Mouse (Mus musculus): ENCODE measurements around the gene Fndc3b. TPM values are rescaled to one million over a fixed set of nuclear protein-coding genes. Genes with fewer than 3 reads are reported as not detected.

Gene Fndc3b
- total and polyA plus RNA-seq, 3 experiments, result 0.03 to 0.05 (median 0.04) TPM

DNA sequence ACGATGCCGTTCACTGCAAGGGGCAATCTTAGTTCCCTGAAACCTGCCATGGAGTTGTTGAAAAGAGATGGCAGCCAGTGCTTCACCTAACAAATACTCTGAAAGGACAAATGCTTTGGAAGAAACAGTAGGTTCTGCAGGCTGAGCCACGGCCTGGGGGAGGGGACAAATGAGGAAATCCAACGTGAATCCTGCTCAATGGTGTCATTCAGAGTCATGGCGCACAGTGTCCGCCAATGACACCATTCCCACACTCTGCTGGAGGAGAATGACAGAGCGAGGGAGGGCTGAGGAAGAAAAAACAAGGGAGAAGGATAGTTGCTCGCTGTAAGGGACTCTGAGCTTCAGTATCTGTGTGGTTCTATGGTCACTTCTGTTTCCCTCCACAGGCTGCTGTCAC, 95.6 kb downstream of the Fndc3b start (continued):
- TF ChIP-seq UBTF (IDR thresholded peaks at IDR 0.05; ENCODE audit: low read depth, low read length), result no peak

- H3K79me2 ChIP-seq (replicated peaks; ENCODE audit: control insufficient read depth, extremely low read depth, insufficient read depth, poor library complexity, severe bottlenecking), result no peaks in the 10 kb centered on the region
- TF ChIP-seq TCF12 (IDR thresholded peaks at IDR 0.05; ENCODE audit: low read depth, low read length) (no peak), RCOR1 (conservative IDR thresholded peaks at IDR 0.05; ENCODE audit: low read depth, low read length) (no peak)
- dilution Hi-C loops (cut with MboI; ENCODE audit: extremely low pct_ligation_motif_present, extremely low pct_unique_long_range_greater_than_20kb, low sequenced_read_pairs), result no loop called here
- no peak overlapping the region for H3K27ac ChIP-seq (ENCODE audit: insufficient read depth, low read depth)
- no peaks in the 10 kb centered on the region for H3K27me3 ChIP-seq (replicated peaks)
- H3K4me3 ChIP-seq (replicated peaks in 1 of 3; ENCODE audit: low read depth in 2 of 3, low read length in 2 of 3, poor library complexity in 1 of 3), result no peak overlapping the region
- in situ Hi-C loops (cut with MboI; ENCODE audit: low pct_ligation_motif_present, low pct_unique_long_range_greater_than_20kb, low sequenced_read_pairs), result no loop called here
- no peaks in the 10 kb centered on the region for H3K9me3 ChIP-seq (replicated peaks; ENCODE audit: low read length)
- DNase-seq (ENCODE audit: extremely low read depth), result no peak
- no peaks in the 10 kb centered on the region for H3K4me1 ChIP-seq (ENCODE audit: control insufficient read depth in 1 of 2, insufficient read depth in 2 of 2)
- no peaks in the 10 kb centered on the region for H3K36me3 ChIP-seq (replicated peaks in 1 of 2; ENCODE audit: control insufficient read depth in 1 of 2, insufficient read depth in 1 of 2, low read length in 1 of 2)
- no peak overlapping the region for H3K9ac ChIP-seq (ENCODE audit: insufficient read depth, low read depth)
- no peak overlapping the region for H3K4me2 ChIP-seq (ENCODE audit: insufficient read depth, low read depth, poor library complexity, severe bottlenecking)
These were observed 97.3 kb downstream of the Fndc3b start for GRCm38 (mm10) chr3:27613828-27614227.

GRCm38 (mm10) chr3:27613011-27613410, 98.1 kb downstream of the Fndc3b start:
- H3K36me3 ChIP-seq (replicated peaks in 1 of 2; ENCODE audit: control insufficient read depth in 1 of 2, insufficient read depth in 1 of 2, low read length in 1 of 2), result no peaks in the 10 kb centered on the region
- no peak overlapping the region for H3K9ac ChIP-seq (ENCODE audit: insufficient read depth, low read depth)
- no peaks in the 10 kb centered on the region for H3K79me2 ChIP-seq (replicated peaks; ENCODE audit: control insufficient read depth, extremely low read depth, insufficient read depth, poor library complexity, severe bottlenecking)
- no peaks in the 10 kb centered on the region for H3K9me3 ChIP-seq (replicated peaks; ENCODE audit: low read length)
- no peak overlapping the region for H3K4me2 ChIP-seq (ENCODE audit: insufficient read depth, low read depth, poor library complexity, severe bottlenecking)
- TF ChIP-seq NRF1 (IDR thresholded peaks at IDR 0.05; ENCODE audit: low read depth, low read length) (no peak), ETS1 (conservative IDR thresholded peaks at IDR 0.05; ENCODE audit: low read depth, low read length) (no peak), ZMIZ1 (IDR thresholded peaks at IDR 0.05; ENCODE audit: low read depth, low read length) (no peak), USF2 (conservative IDR thresholded peaks at IDR 0.05; ENCODE audit: low read depth, low read length) (no peak), MXI1 (IDR thresholded peaks at IDR 0.05; ENCODE audit: low read depth, low read length) (no peak), MAFK (IDR thresholded peaks at IDR 0.05; ENCODE audit: insufficient replicate concordance, low read length) (no peak), RCOR1 (conservative IDR thresholded peaks at IDR 0.05; ENCODE audit: low read depth, low read length) (no peak), SMC3 (IDR thresholded peaks at IDR 0.05; ENCODE audit: low read depth, low read length) (no peak)
- H3K4me3 ChIP-seq (replicated peaks in 1 of 3; ENCODE audit: low read depth in 2 of 3, low read length in 2 of 3, poor library complexity in 1 of 3), result no peak overlapping the region
- no peaks in the 10 kb centered on the region for H3K27me3 ChIP-seq (replicated peaks)
- in situ Hi-C loops (cut with MboI; ENCODE audit: low pct_ligation_motif_present, low pct_unique_long_range_greater_than_20kb, low sequenced_read_pairs) (no loop called here), dilution Hi-C loops (cut with MboI; ENCODE audit: extremely low pct_ligation_motif_present, extremely low pct_unique_long_range_greater_than_20kb, low sequenced_read_pairs) (no loop called here)
- H3K27ac ChIP-seq (ENCODE audit: insufficient read depth, low read depth), result no peak overlapping the region
- no peaks in the 10 kb centered on the region for H3K4me1 ChIP-seq (ENCODE audit: control insufficient read depth in 1 of 2, insufficient read depth in 2 of 2)
- DNase-seq (ENCODE audit: extremely low read depth), result no peak

GRCm38 (mm10) chr3:27611986-27612385, 99.1 kb downstream of the Fndc3b start:
- Histone ChIP-seq H3K27me3 (replicated peaks) (no peaks in the 10 kb centered on the region), H3K4me3 (replicated peaks in 1 of 3; ENCODE audit: low read depth in 2 of 3, low read length in 2 of 3, poor library complexity in 1 of 3) (no peak overlapping the region), H3K27ac (ENCODE audit: insufficient read depth, low read depth) (no peak overlapping the region), H3K4me2 (ENCODE audit: insufficient read depth, low read depth, poor library complexity, severe bottlenecking) (no peak overlapping the region), H3K79me2 (replicated peaks; ENCODE audit: control insufficient read depth, extremely low read depth, insufficient read depth, poor library complexity, severe bottlenecking) (no peaks in the 10 kb centered on the region), H3K4me1 (ENCODE audit: control insufficient read depth in 1 of 2, insufficient read depth in 2 of 2) (0 out of 4 replicates have a peak, but pooled peaks cover 0 to 2% of the 10 kb centered on the region in 2 experiments), H3K9me3 (replicated peaks; ENCODE audit: low read length) (no peaks in the 10 kb centered on the region), H3K9ac (ENCODE audit: insufficient read depth, low read depth) (no peak overlapping the region), H3K36me3 (replicated peaks in 1 of 2; ENCODE audit: control insufficient read depth in 1 of 2, insufficient read depth in 1 of 2, low read length in 1 of 2) (no peaks in the 10 kb centered on the region)
- no peak for DNase-seq (ENCODE audit: extremely low read depth)
- TF ChIP-seq EP300 (IDR thresholded peaks at IDR 0.05; ENCODE audit: low read length), result no peak
- no peak for TF ChIP-seq MAZ (IDR thresholded peaks at IDR 0.05; ENCODE audit: low read depth, low read length)
- no peak for TF ChIP-seq SIN3A (IDR thresholded peaks at IDR 0.05; ENCODE audit: low read length)
- in situ Hi-C loops (cut with MboI; ENCODE audit: low pct_ligation_motif_present, low pct_unique_long_range_greater_than_20kb, low sequenced_read_pairs) (no loop called here), dilution Hi-C loops (cut with MboI; ENCODE audit: extremely low pct_ligation_motif_present, extremely low pct_unique_long_range_greater_than_20kb, low sequenced_read_pairs) (no loop called here)
